In genomic region chr15:83510805-83511405, GRCm38 (mm10) we compare ENCODE assay signal across 7 mouse cellular contexts. TPM values are rescaled to one million over a fixed set of nuclear protein-coding genes. Genes with fewer than 3 reads are reported as not detected.
DNase-seq lines count a peak whose midpoint lies in the region; ATAC-seq lines count a peak whose summit lies in the region.

TSS of gene Ttll1 (minus strand) at chr15:83510893.

- DNase-seq in adrenal gland, adult 8-10 months, result peak; percentile 96
- peak; percentile 94 for DNase-seq in embryo, embryonic 9.5 days (ENCODE audit: extremely low spot score)
- DNase-seq in gastrocnemius, postnatal 4 days (ENCODE audit: low spot score in 2 of 2), result peak; percentile 86 to 93
- DNase-seq in left cerebral cortex, postnatal 36 days (ENCODE audit: low spot score in 2 of 2), result peak; percentile 93 to 94
- DNase-seq in midbrain, embryonic 11.5 days (ENCODE audit: low spot score, missing footprints), result peak; percentile 99
- peak; percentile 91 for DNase-seq in skeletal muscle tissue, adult 2 months (ENCODE audit: low read depth, low spot score)

- peak within 1 kb of the TSS; percentile 68 for H3K9ac ChIP-seq in intestine, embryonic 16.5 days (ENCODE audit: low read depth, low read length)
- H3K9ac ChIP-seq in midbrain, embryonic 11.5 days (ENCODE audit: low read length), result peak within 1 kb of the TSS; percentile 67

- no peaks in the 10 kb centered on the region for H3K27me3 ChIP-seq in intestine, embryonic 16.5 days (replicated peaks; ENCODE audit: control insufficient read depth, insufficient read depth, low read length)
- no peaks in the 10 kb centered on the region for H3K27me3 ChIP-seq in midbrain, embryonic 11.5 days (ENCODE audit: control insufficient read depth, insufficient read depth, low read length)

- intact Hi-C loops in left cerebral cortex, postnatal 36 days (cut with DNase I), result loop anchor here (5.0 to 10.0 kb wide), 2 partner anchors 129 to 356 kb away; no protein-coding TSS in a partner anchor

- peak within 1 kb of the TSS; percentile 97 for H3K4me2 ChIP-seq in intestine, embryonic 16.5 days (ENCODE audit: low read depth, low read length)
- peak within 1 kb of the TSS; percentile 81 for H3K4me2 ChIP-seq in midbrain, embryonic 11.5 days

- peak; percentile 98 for ATAC-seq in intestine, embryonic 16.5 days
- ATAC-seq in midbrain, embryonic 11.5 days (ENCODE audit: low FRiP score), result peak; percentile 94

- H3K36me3 ChIP-seq in intestine, embryonic 16.5 days (ENCODE audit: control insufficient read depth, insufficient read depth, low read length), result no peaks in the 10 kb centered on the region
- no peaks in the 10 kb centered on the region for H3K36me3 ChIP-seq in midbrain, embryonic 11.5 days (ENCODE audit: control insufficient read depth, insufficient read depth, low read length)

- peaks cover 5% of the 10 kb centered on the region for H3K4me1 ChIP-seq in intestine, embryonic 16.5 days (ENCODE audit: control insufficient read depth, insufficient read depth, low read length)
- H3K4me1 ChIP-seq in midbrain, embryonic 11.5 days (ENCODE audit: control insufficient read depth, insufficient read depth, low read length), result no peaks in the 10 kb centered on the region

- no peaks in the 10 kb centered on the region for H3K9me3 ChIP-seq in intestine, embryonic 16.5 days (ENCODE audit: control insufficient read depth, low read length)
- H3K9me3 ChIP-seq in midbrain, embryonic 11.5 days (ENCODE audit: control insufficient read depth, low read length), result no peaks in the 10 kb centered on the region

- WGBS in intestine, embryonic 16.5 days, result 11% methylated on average over 41 of the region's 41 CpGs
- 14% methylated on average over 41 of the region's 41 CpGs for WGBS in midbrain, embryonic 11.5 days

- H3K4me3 ChIP-seq in intestine, embryonic 16.5 days (ENCODE audit: low read length), result peak within 1 kb of the TSS; percentile 69
- H3K4me3 ChIP-seq in midbrain, embryonic 11.5 days (ENCODE audit: low read depth, low read length), result peak within 1 kb of the TSS; percentile 55

- peak within 1 kb of the TSS; percentile 48 for H3K27ac ChIP-seq in intestine, embryonic 16.5 days (ENCODE audit: low read length)
- peak within 1 kb of the TSS; percentile 60 for H3K27ac ChIP-seq in midbrain, embryonic 11.5 days (ENCODE audit: low read depth, low read length)

RNA-seq across cellular contexts. Expression of gene Ttll1, which starts in this region (rescaled TPM):
- total RNA-seq in adrenal gland, adult 8-10 months (2022), result 10 to 100 TPM in 2 of 4 experiments, 1 to 10 TPM in 2; 9.8 to 16.5 (median 13.1) TPM
- 1 to 10 TPM; 7.2 to 8.2 TPM for total RNA-seq in gastrocnemius, postnatal 4 days (2021)
- polyA plus RNA-seq in intestine, embryonic 16.5 days (2015; fragmentation: Nextera tagmentation; extraction: Ambion mirVana), result 14.1 and 17.1 TPM in 2 replicates
- 10 to 100 TPM; 49.7 to 52.3 TPM for total RNA-seq in left cerebral cortex, postnatal 36 days (2021)
- polyA plus RNA-seq in midbrain, embryonic 11.5 days (2014; fragmentation: Nextera tagmentation; extraction: Ambion mirVana), result 32.2 and 34.6 TPM in 2 replicates

Comparison
In these comparisons a context has a peak if more than half of its experiments do, and no peak if none do; other contexts are left out.
1. Peak in every context shown above with its lines: DNase-seq, ATAC-seq, H3K4me3 ChIP-seq and H3K27ac ChIP-seq.